Mouse (Mus musculus): Measurements from ENCODE around the gene C1galt1c1.
A peak's percentile ranks its signal among the peaks of the same experiment; 100 is the strongest.

C1galt1c1 gene

GRCm38 (mm10) chrX:38634801-38635637 is at the start of gene C1galt1c1:
Gene C1galt1c1 (minus strand): TSS chrX:38635087.
- peak; percentile 95 for DNase-seq

GRCm38 (mm10) chrX:38681972-38682371 is 47.1 kb upstream of the C1galt1c1 start:
- no peak for DNase-seq

GRCm38 (mm10) chrX:38669111-38669903 is 34.4 kb upstream of the C1galt1c1 start:
- no peak for DNase-seq

- DNase-seq, result no peak
Observed at GRCm38 (mm10) chrX:38656206-38656883, 21.5 kb upstream of the C1galt1c1 start.

GRCm38 (mm10) chrX:38654681-38655080 is 19.8 kb upstream of the C1galt1c1 start:
- DNase-seq, result peak in 1 of 2 experiments; percentile 18

DNA sequence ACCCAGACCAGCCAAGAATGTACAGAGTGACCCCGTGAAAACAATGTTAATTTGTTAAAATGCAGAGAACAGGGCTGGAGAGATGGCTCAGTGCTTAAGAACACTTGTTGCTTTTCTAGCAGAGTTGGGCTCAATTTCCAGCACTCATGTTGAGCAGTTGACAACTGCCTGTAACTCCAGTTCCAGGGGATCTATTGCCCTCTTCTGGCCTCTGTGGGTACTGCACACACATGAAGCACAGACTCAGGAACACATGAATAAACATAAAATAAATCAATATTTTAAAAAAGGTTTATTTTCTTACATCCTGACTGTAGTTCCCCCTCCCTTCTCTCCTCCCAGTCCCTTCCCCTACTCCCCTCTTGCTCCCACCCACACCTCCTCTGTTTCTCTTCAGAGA is 18.3 kb upstream of the C1galt1c1 start:
- no peak for DNase-seq

GRCm38 (mm10) chrX:38651167-38651566 is 16.3 kb upstream of the C1galt1c1 start:
- DNase-seq, result no peak

DNA sequence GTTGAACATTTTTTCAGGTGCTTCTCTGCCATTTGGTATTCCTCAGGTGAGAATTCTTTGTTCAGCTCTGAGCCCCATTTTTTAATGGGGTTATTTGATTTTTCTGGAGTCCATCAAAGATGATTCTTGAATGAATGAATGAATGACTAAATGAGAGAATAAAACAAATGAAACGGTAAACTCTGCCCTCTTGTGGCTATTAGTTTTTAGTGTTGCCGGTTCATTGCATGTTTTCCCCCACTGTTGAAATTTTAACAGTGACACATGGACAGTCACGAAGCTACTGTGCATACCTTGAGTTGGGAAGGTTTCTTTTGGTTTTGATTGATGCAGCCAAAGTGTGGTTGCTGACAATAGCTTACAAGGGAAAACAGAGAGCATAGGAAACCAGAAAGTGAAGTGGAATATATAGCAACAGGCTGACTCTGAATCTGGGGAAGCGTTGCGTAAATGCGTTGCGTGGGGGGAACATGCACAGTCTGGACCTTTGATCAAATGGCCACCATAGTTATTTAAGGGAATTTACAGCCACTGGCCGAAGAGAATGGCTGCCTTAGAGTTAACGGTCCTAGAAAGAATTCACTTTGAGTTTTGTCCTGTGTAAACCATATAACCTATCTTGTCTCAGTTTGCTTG is 15.6 kb upstream of the C1galt1c1 start:
- DNase-seq, result peak in 1 of 2 experiments; percentile 7

- no peak for DNase-seq
Observed at GRCm38 (mm10) chrX:38642183-38642582, 7.3 kb upstream of the C1galt1c1 start.

DNA sequence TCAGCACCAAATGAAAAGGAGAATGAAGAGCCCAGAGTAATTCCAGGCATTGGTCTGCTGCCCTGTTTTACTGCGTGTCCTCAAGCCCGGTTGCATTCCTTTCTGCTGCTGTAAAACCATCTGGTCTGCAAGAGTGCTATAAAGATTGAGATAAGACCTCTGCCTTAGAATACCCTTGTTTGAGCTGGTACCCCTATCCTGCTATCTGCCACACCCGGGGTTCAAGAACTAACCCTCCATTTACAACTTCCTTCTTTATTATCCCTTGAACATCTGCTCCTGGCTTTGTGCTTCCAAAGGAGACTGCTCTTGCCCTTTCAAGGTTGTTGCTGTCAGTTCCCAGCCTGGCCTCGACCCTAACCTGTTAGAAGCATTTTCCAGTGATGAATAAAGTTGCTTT is 6.5 kb upstream of the C1galt1c1 start:
- no peak for DNase-seq

DNA sequence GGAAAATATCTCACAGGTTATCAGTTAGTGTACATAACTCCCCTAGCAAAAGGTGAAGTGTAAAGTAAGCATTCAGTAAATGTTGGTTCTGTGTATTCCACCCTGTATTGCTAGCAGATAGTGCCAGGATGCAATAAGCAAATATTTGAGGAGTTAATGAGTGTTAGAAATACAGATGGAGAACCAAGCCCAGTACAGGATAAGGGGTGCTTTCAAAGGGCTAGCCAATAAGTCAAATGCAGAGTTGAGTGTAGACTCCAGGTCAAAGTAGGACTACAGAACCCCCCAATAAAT is 698 bp upstream of the C1galt1c1 start:
- DNase-seq, result no peak

- DNase-seq, result peak; percentile 5 to 13
Observed at GRCm38 (mm10) chrX:38600995-38601369, 33.9 kb downstream of the C1galt1c1 start.

GRCm38 (mm10) chrX:38600177-38600994 is 34.5 kb downstream of the C1galt1c1 start, which contains the start of gene Mcts1:
Gene Mcts1 (plus strand): TSS chrX:38600578.
- DNase-seq, result peak; percentile 77 to 84

GRCm38 (mm10) chrX:38593180-38593889 is 41.6 kb downstream of the C1galt1c1 start:
- DNase-seq, result peak in 1 of 2 experiments; percentile 11

- no peak for DNase-seq
Observed at GRCm38 (mm10) chrX:38591749-38592148, 43.1 kb downstream of the C1galt1c1 start.

- peak; percentile 45 to 50 for DNase-seq
Observed at GRCm38 (mm10) chrX:38589827-38590226, 45.1 kb downstream of the C1galt1c1 start.

- no peak for DNase-seq
Observed at GRCm38 (mm10) chrX:38583261-38583660, 51.6 kb downstream of the C1galt1c1 start.

- no peak for DNase-seq
Observed at GRCm38 (mm10) chrX:38581140-38581539, 53.7 kb downstream of the C1galt1c1 start.

Measured in kidney, postnatal 36 days (tissue).